Mouse (Mus musculus) megakaryocyte progenitor cell, adult 5-6 weeks (primary cell): ENCODE data around the gene Gm21969. TPM values are rescaled to one million over a fixed set of nuclear protein-coding genes. Genes with fewer than 3 reads are reported as not detected.

Experiments used
- ATAC-seq: replicated peaks from 2 replicates; pipeline ENCODE4 v1.8.0; 2016; ENCODE audit warnings: mild to moderate bottlenecking, moderate TSS enrichment, inconsistent platforms; ENCODE audit not compliant: poor library complexity
- total RNA-seq, 2 experiments: library from RNA; stranded (forward) in 1 of 2; stranded (reverse) in 1 of 2; fragments of 157-497, 149-512 nt in 1 of 2; fragments of 200-1000 nt in 1 of 2; gene quantifications; 2 replicates each; pipeline versions ENCODE4 v1.2.3 to v1.2.4; 2015 to 2017

The Gm21969 gene
- total RNA-seq (2015) (not detected in 2 replicates), total RNA-seq (2017) (not detected in 2 replicates)

DNA sequence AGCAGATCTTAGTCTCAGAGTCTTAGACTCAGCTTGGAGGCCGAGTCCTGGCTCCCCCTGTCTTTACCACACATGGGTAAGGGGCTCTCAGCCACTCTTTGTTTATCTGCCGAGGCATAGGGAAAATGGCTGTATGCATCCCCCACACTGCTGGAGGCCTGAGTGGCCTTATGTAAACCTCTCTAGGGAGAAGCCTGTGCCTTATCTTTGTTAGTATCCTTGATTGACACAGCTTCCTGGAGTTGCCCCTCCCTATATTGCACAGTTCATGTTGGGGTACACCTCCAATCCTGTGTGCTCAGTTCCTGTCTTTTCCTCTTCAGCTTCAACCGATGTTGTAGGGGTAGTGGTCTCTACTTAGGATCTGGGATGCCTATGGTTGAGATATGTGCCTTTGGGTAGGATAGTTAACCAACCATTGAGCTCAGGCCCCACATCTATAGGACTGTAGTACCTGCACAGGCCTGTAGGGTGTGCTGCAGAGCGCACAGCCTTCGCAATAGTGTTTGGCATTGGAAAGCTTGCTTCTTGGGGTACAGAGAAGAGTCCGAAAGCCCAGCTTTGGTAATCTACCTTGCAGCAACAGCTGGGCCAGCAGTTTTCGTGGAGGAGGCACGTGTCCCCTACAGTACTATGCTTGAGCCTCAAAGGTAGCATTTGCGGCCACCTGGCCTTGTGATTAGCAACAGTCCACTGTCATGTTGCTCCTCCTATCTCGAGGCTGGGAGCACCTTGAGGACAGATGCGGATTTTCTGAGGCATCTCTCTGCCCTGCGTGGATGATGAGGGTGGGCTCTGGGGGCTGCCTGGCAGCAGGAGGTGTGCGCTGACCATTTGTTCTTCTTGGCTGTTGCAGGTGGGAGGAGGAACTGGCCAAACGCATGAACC lies at the start of gene Gm21969:
Gm21969 (plus strand) TSS at position 830 of the 888 bp plus-strand sequence.
- peak; percentile 83 for ATAC-seq

DNA sequence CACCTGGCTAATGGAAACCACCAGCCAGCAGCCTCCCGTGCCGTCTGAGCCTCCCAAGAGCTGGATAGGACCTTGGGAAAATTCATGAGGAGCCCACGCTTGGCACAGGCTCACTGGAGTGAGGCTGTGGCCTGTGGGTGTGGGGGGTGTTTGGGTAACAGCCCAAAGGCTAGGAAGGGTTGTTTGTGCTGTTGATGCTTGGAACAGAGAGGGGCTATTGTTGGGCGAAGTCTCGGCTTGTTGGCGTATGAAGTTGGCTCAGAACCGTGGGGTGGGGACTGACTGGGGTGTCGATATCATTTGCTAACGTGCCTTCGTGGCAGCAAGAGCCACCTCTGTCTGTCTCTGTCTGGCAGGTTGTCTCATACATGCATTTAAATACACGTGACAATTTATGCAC lies 47.8 kb upstream of the Gm21969 start:
- ATAC-seq, result no peak

DNA sequence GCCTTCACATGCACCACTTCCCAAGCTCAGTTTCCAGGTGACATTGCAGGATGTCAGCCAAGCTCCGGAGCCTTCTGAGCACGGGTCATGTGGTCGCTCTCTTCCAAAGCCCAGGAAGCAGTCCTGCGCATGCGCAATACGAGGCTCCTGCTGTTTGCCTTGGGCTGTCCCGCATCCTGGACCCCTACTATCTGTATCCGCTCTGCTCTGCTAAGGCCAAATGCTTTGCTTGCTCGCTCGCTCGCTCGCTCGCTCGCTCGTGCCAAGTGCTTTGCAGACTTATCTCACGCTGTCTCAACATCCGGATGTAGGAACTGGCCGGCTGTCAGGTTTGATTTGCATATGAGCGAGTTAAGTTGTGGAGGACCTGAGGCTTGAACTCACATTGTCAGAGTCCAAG lies 47.0 kb upstream of the Gm21969 start:
- ATAC-seq, result no peak

DNA sequence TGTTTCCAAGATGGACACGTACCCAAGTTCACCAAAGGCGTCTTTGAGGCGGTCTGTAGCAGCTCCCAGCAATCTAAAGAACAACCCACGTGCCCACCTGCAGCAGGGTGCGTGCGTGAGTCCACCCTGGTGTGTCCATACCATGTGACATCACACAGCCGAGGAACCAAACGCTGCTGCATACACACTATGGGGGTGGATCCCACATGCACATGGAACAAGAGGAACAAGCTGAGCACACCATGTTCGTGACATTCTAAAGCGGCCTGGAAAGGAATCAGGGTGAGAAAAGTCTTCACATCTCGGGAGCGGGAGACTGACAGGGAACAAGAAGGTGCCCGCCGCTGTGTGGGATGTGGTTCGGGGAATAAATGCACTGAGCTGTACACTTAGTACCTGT lies 34.6 kb upstream of the Gm21969 start:
- ATAC-seq, result no peak

DNA sequence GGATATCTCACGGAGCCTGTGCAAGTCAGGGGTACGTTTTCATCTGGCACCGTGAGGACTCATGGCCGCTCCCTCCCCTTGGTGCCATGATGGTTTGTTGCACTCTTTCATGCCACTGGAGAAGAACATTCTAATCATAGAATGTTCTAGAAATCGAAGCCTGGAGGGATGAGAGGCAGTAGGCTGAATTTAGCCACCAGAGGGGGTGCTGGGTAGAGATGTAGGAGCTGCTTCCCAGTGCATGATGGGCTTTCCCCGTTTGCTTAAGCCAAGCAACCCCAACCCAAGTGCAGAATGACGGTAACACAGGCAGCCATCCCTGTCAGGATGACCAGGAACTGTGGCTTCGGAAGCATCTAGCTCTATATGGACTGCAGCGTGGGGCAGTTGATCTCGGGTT lies 32.2 kb upstream of the Gm21969 start:
- no peak for ATAC-seq

GRCm38 (mm10) chr4:139572928-139573512 lies 30.0 kb upstream of the Gm21969 start:
- ATAC-seq, result no peak

GRCm38 (mm10) chr4:139574156-139574798 lies 28.7 kb upstream of the Gm21969 start:
- peak; percentile 92 for ATAC-seq

GRCm38 (mm10) chr4:139574799-139575672 lies 27.9 kb upstream of the Gm21969 start:
- no peak for ATAC-seq

- no peak for ATAC-seq
Observed at GRCm38 (mm10) chr4:139575673-139576003, 27.3 kb upstream of the Gm21969 start.

- no peak for ATAC-seq
Observed at GRCm38 (mm10) chr4:139576251-139576880, 26.6 kb upstream of the Gm21969 start.

DNA sequence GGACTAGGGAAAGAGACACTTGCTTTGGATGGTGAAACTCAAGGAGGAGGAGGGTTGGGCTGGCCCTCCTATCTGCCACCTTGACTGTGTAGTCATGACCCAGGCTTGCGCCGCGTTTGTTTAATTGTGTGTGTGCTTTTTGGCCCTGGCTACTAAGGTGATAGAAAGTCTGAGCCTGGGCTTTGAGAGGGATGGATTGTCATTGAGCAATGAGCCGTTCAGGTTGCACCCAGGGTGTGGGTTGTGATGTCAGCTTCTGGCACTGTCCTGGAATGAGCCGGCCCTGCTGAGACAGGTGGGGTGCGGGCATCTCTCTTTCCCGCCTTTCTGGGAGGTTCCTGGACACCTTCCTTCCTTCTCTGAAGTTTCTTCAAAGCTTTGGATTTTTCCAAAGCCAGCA lies 26.0 kb upstream of the Gm21969 start:
- no peak for ATAC-seq

- no peak for ATAC-seq
Observed at GRCm38 (mm10) chr4:139578389-139578788, 24.6 kb upstream of the Gm21969 start.

- no peak for ATAC-seq
Observed at GRCm38 (mm10) chr4:139579003-139579402, 24.0 kb upstream of the Gm21969 start.

DNA sequence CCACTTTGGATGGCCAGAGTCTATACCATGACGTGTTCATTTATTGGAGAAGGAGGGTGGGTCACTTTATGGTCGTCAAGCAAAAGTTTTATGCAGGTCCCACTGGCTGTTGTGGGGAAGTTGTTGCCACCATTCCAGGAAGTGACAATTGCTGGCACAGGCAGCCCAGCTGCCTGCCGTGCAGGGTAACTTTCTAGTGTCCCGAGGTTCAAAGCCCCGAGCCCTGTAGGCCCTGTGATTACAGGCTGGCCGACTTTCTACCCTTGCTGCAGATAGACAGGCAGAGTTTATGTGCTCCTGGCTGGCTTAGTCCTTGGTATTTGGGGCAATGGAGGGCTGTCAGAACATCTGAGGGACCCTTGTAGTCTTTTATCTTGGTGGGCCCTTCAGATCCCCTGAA lies 23.5 kb upstream of the Gm21969 start:
- no peak for ATAC-seq

DNA sequence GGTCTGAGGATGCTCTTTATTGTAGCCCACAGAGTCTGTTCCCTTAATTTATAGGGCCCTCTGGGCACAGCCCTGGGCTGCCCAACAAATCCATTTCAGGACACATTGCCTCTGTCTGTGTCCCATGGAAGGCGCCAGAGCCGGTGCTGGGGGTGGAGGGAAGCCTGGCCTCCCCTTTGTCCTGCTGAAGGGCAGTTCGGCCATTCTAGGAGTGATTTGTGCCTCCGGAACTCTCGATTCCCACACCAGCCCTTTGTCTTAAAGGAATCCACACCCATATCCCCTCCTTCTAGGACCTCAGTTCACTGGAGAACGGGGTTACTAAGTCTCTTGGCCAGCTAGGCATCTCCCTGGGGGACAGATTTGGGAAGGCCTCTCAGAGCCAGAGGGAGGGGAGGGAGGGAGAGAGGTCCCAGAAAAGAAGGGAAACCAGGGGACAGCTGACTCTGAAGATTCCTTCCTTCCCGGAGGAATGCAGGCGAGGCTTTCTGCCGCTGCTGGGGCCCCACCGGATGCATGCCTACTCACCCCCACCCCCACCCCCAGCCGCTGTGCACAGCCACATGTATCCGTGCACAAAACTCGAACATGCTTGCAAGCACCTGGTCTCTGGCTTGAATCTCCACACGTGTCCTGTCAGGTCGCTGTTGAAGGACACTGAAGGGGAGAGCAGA lies 22.2 kb upstream of the Gm21969 start:
- no peak for ATAC-seq

- ATAC-seq, result no peak
Observed at GRCm38 (mm10) chr4:139581427-139582051, 21.4 kb upstream of the Gm21969 start.

GRCm38 (mm10) chr4:139582346-139582745 lies 20.6 kb upstream of the Gm21969 start:
- ATAC-seq, result no peak

DNA sequence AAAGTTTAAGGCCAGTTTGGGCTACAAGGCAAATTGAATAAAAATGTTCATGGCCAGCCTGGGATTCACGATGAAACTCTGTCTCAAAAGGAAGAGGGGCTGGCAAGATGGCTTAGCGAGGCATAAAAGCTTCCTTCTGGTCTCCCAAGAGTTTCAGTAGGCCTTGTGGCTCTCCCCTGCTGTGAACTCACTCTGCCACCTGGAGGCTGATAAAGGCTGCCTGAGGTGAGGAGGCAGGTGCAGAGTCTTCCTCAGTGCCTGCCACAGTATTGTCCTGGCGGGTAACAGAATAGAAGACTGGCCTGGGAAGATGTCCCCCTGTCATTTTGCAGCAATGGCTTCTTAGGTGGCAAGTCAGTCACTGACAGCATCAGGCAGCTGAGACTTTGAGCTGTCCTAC lies 20.1 kb upstream of the Gm21969 start:
- ATAC-seq, result no peak

- ATAC-seq, result no peak
Observed at GRCm38 (mm10) chr4:139583629-139584245, 19.2 kb upstream of the Gm21969 start.
